Mouse (Mus musculus) central nervous system, embryonic 18 days (tissue): ENCODE data around the gene Bnip1. TPM values are rescaled to one million over a fixed set of nuclear protein-coding genes. Genes with fewer than 3 reads are reported as not detected.

Source experiments
- polyA plus RNA-seq: library from polyadenylated mRNA; depleted of rRNA; stranded (reverse); fragments of >200 nt; gene quantifications from 2 replicates; pipeline ENCODE4 v1.2.3, GENCODE M21; 2012; rRNA removed

Bnip1 gene
- polyA plus RNA-seq: 45.1 and 46.4 TPM in 2 replicates

DNA sequence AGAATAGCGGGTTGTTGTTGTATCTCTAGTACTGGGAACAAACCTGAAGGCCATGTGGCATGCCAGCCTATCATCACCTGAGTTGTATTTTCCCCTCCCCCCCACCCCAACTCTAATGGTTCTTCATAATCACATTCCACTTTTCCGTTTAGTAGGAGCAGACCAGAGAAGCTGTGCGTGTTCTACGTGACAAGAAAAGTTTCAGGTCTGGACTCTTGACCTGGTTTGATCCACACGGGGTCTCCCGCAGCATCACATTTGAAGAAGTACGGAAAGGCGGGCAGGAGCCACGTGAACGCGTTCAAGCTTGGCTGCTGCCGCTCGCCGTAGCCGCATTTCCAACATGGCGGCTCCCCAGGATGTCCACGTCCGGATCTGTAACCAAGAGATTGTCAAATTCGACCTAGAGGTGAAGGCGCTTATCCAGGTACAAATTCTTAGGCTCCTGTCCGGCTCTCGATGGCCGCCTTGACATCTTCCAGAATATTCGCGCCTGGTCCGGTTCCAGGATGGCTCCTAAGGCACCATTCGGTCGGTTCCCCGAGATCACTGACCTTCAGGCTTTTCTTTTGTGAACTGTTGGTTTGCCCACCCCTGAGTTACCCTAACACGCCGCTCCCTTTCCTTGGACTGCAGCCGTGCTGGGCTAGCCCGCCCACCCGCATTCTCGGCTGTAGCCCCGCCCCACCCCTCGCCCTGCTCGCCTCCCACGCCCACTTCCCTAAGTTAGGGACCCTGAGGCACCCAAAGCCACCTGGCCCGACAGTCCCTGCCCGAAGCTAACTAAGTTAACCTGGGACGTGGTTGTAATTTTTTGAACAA is at the start of gene Bnip1:
Bnip1 (plus strand) TSS at position 317 of the 822 bp plus-strand sequence.

Other genes starting within 250 kb of the Bnip1 start
- 162 and 191 TPM in 2 replicates for gene Ergic1, start 219.6 kb upstream of the Bnip1 start, polyA plus RNA-seq
- 37.6 and 50.4 TPM in 2 replicates for gene Dusp1, start 218.9 kb upstream of the Bnip1 start, polyA plus RNA-seq
- 84.5 and 92.2 TPM in 2 replicates for gene Atp6v0e, start 117.8 kb upstream of the Bnip1 start, polyA plus RNA-seq
- gene Crebrf, start 65.4 kb upstream of the Bnip1 start, polyA plus RNA-seq: 7.8 and 8.6 TPM in 2 replicates
- not detected in 2 replicates for gene Nkx2-5, start 63.9 kb downstream of the Bnip1 start, polyA plus RNA-seq
- gene Kifc5b, start 136.0 kb downstream of the Bnip1 start, polyA plus RNA-seq: 7.7 and 7.8 TPM in 2 replicates
- gene Phf1, start 152.0 kb downstream of the Bnip1 start, polyA plus RNA-seq: 62.9 and 63.0 TPM in 2 replicates
- 99.9 and 107 TPM in 2 replicates for gene Cuta, start 158.5 kb downstream of the Bnip1 start, polyA plus RNA-seq
- gene Syngap1, start 160.2 kb downstream of the Bnip1 start, polyA plus RNA-seq: 112 and 137 TPM in 2 replicates
- 21.5 and 23.4 TPM in 2 replicates for gene Zbtb9, start 192.1 kb downstream of the Bnip1 start, polyA plus RNA-seq
- 27.9 and 29.6 TPM in 2 replicates for gene Bak1, start 247.9 kb downstream of the Bnip1 start, polyA plus RNA-seq